Mouse (Mus musculus) CD4-positive, CD25-positive, alpha-beta regulatory T cell, adult 2 months (primary cell): ENCODE results near the gene Pawr.
"Not testable (repeated sequence)": the region's sequence is repeated elsewhere in the genome, so short reads cannot be mapped to it uniquely, and the experiment has no call there.

Source experiments
- DNase-seq: peaks from one replicate; pipeline ENCODE4 v3.0.0-alpha.2; 2012; ENCODE audit warnings: low read depth, low spot score

The Pawr gene

DNA sequence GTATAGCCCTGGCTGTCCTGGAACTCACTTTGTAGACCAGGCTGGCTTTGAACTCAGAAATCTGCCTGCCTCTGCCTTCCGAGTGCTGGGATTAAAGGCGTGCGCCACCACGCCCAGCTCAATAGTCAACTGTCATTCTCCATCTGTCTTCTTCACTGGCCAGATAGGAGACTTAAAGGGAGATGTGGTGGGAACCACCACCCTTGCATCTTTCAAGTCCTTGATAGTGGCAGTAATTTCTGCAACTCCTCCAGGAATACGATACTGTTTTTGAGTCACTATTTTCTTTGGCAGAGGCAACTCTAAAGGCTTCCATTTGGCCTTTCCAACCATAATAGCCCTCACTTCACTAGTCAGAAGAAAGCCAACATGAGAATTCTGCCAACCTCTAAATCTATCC, 108.3 kb downstream of the Pawr start:
- DNase-seq: not testable (repeated sequence)

DNA sequence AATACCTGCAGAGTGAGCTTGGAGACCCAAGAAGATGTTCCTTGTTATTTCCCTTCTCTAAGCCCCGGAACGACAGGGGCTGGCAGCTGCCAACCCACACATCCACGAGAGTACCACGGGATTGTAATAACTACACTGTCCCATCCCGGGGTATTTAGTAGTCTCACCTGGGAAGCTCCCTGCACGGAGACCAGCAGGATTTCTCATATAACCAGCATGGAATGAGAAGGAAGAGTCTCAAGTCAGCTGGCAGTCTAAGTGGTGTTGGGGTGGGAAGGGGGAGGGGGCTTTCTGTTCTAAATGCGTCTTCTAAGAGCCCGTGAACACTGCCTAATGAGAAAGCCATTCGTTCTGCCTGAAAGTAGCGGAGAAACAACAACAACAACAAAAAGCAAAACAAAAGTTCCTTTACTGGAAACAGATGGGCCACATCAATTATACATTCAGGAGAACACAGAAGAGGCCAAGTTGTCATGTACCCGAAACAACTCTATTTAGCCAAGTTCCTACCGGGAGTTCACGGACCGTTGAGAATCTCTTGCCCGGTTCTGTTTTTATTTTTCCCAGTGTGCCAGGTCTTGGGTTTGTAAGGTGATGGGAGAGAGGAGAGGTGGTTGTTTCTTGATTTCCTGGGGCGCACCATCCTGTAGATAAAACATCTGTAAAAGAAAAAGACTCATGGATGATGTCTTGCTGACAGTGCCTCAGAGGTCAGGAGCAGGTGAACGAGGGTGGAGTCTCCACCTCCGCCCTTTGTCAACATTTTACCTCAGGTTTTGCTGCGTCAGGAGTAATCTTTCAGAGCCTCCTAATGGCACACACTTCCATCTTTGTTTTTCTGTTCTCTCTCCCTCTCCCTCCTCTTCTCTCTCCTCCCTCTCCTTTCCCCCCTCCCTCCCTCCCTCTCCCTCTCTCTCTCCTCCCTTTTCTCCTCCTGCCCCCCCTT, 112.3 kb downstream of the Pawr start:
- no peak for DNase-seq

GRCm38 (mm10) chr10:108445123-108445522, 113.2 kb downstream of the Pawr start:
- no peak for DNase-seq

GRCm38 (mm10) chr10:108445606-108446005, 113.7 kb downstream of the Pawr start:
- DNase-seq: no peak

- DNase-seq: peak; percentile 51
Observed at GRCm38 (mm10) chr10:108446041-108446931, 114.4 kb downstream of the Pawr start.

DNA sequence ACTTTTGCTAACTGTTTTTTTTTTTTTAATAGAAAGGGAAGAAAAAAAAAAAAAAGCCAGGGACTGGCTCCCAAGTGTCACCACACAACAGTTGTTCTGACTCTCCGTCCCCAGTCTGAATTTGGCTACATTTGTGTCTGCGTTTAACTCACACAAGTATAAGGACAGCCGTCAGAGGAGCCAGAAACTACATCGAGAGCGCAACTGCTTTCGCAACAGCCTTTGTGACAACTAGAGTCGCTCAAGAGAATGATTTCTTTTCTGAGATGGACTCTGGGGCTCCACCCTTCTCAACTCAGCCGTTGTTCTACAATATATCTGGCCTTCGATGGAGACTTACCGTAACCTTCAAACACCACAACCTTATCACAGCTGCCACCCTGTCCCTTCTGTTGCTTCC, 115.3 kb downstream of the Pawr start:
- DNase-seq: no peak

GRCm38 (mm10) chr10:108448421-108448820, 116.5 kb downstream of the Pawr start:
- no peak for DNase-seq

DNA sequence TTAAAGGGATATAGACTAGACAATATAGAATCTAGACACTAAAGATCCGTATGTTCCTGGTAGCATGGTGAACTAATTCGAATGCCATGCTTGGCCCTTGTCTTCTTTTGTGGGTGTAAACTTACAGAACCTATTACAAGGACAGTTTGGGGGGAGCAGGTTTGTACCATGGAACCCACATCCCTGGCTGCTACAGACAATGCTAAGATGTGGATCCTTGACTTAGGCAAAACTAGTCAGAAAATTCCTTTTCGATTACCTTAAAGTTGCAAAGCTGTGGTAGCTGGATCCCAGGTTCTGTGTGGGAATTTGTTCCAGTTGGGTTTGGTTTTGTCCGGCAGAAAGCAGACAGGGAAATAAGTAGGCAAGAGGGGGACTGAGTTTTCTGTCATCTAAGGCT, 118.5 kb downstream of the Pawr start:
- DNase-seq: no peak

GRCm38 (mm10) chr10:108451516-108451915, 119.6 kb downstream of the Pawr start:
- DNase-seq: no peak

- no peak for DNase-seq
Observed at GRCm38 (mm10) chr10:108452421-108452820, 120.5 kb downstream of the Pawr start.

DNA sequence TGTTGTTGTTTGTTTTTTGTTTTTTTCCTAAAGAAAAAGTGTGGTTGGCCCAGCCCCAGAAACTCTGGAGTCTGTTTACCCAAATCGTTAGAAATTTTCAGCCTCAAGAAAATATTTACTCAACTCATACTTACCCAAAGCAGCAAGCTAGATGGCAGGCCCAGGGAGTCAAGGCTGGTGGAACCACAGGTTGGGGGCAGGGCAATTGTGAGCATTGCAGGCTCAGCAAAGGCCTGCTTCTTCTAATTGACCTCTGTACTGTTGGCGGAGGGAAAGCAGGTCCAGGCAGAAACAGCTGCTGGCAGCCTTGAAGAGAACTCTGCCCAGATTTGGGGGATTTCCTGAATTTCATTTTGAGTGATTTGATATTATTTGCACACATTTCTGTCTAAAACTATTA, 121.6 kb downstream of the Pawr start:
- no peak for DNase-seq

DNA sequence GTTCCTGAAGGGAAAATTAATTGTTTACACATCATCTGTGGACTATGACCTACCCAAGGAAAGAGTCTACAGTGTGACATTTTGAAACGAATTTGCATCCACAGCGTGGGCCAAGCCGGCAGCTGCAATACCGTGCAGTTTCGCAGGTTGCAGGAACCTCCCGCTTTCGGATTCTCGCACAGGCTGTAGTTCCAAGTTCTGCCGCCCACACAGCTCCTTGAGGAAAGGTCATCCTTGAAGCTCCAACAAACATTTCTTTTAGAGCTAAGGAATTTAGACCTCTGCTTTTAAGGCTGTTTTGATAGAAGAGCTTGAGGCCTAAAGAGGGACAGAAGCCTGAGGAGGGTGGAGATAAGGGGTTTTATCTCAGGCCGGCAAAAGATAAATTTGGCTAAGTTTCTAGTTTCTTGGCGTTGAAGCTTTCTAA, 122.8 kb downstream of the Pawr start:
- no peak for DNase-seq

DNA sequence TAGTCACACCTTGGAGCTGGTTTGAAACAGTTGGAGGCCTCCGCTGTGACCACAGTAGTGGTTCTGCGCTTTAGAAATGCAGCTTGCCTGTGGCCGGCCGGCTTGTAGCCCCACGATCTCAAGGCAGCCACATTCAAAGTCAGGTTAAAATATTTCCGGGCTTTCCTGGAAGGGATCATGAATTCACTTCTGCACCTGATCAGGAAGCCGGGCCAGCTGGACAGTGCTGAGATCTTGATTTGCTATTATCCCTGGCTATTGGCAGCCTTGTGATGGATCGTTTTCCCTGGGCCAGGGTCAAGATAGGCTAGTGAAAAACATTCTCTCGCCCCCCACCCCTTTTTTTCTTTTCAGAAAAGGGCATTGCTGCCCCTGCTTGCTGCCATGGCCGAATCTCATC, 123.3 kb downstream of the Pawr start:
- no peak for DNase-seq

DNA sequence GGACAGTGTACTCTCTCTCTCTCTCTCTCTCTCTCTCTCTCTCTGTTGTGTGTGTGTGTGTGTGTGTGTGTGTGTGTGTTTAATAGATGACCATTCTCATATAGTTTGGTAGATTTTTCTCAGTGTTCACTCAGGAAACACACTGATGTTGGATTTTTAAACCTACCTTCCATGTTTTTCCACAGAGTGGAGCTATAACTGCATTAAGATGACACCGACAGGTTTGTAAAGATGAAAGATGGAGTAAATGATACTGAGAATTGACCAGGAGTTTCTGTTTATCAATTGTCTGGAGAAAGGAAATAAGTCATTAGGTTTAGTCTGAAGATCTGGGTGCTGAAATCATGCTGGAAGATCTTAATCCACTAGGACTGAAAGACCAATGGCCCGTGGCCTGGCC, 124.0 kb downstream of the Pawr start:
- DNase-seq: no peak

DNA sequence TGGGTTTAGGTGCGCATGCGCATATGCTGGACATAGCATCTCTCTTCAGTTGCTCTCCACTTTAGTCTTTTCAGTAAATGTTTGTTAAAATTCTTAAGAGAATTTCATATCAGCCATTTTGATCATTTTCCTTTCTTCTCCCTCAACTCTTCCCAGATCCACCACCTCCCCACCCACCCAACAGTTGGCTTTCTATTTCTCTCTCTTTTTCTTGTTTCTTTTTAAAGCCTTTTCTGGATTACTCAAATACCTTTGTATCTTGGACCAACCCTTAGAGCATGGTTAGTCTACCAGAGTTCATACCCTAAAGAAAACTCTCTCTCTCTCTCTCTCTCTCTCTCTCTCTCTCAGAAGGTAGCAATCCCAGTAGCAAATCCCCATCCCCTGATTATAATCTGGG, 125.1 kb downstream of the Pawr start:
- no peak for DNase-seq

- no peak for DNase-seq
Observed at GRCm38 (mm10) chr10:108461862-108462261, 129.9 kb downstream of the Pawr start.
